Mouse (Mus musculus): ENCODE measurements at regions not wholly inside any gene's neighbourhood (a gene's known extent, or its start where the extent isn't known, plus 50 kb on each side); places are given as distances from the start of the nearest gene placed in this dataset.
A peak's percentile ranks its signal among the peaks of the same experiment; 100 is the strongest.

DNA sequence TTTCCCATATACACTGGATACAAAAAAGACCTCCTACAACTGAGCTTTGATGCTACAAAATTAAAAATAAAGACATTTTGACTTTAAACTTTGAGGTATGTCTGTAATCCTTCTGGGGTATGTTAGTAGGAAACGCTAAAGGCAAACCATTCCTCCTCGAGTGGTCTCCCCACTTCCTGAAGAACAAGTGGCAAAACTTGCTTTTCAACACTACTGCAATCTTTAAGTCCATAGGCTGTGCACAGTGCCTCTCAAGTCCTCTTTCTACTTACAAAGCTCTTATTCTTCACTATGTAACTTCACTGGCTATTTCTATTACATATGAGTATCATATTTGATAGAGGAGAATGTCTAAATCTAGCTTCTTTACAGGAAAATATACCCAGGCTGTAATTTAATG, 517.6 kb upstream of the Nr3c2 start:
- 13% methylated on average over 2 of the region's 2 CpGs for WGBS
- H3K4me1 ChIP-seq (ENCODE audit: insufficient read depth, low read depth, low read length): no peaks in the 10 kb centered on the region; the same call in 1 of the 2 replicates
- TF ChIP-seq CTCF (IDR thresholded peaks at IDR 0.05) (no peak), EP300 (IDR thresholded peaks at IDR 0.05) (no peak)
- H3K9me3 ChIP-seq (ENCODE audit: low read length): no peaks in the 10 kb centered on the region
- H3K4me2 ChIP-seq (replicated peaks; ENCODE audit: low read depth, low read length): no peak overlapping the region
- H3K27me3 ChIP-seq (replicated peaks; ENCODE audit: insufficient read depth, low read length): no peaks in the 10 kb centered on the region
- H3K9ac ChIP-seq (replicated peaks; ENCODE audit: low read depth): no peak overlapping the region
- no peak overlapping the region for H3K27ac ChIP-seq (ENCODE audit: low read length)
- DNase-seq (ENCODE audit: low spot score) (peak; percentile 35), ATAC-seq (no peak)
- H3K36me3 ChIP-seq (ENCODE audit: insufficient read depth, low read length): no peaks in the 10 kb centered on the region
- no peak overlapping the region for H3K4me3 ChIP-seq (ENCODE audit: low read depth, low read length)

DNA sequence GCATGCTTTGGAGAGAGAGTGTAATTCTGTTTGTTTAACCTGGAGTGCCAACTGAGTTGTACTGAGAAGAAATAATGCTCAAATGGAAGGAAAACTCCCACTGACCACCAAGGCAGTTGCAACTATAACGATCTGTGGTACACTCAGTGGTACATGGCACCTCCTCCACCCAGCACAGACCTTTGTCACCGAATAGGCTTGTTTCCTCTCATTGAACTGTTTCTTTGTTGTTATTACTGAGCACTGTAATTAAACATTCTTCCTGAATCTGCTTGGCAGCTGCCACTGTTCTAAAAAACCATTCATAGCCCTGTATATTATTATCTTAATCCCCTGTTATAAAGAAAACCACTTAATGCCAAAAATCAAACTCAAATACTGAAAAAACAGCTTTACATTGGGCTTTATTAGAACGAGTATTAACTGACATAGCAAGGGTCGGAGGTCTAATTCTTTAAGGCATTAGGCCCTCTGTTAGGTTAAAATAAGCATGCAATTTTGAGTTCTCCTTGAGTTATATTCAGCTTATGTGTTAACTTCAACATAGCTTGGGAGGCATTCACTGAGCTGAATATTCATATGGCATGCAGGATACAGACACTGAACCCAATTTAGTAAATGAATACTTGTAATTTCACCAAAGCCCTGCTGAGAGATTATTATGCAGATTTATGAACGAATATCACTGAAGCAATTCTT, 515.5 kb upstream of the Nr3c2 start:
- Histone ChIP-seq H3K27ac (ENCODE audit: low read length) (no peak overlapping the region), H3K9ac (replicated peaks; ENCODE audit: low read depth) (no peak overlapping the region), H3K4me2 (replicated peaks; ENCODE audit: low read depth, low read length) (no peak overlapping the region), H3K4me3 (ENCODE audit: low read depth, low read length) (no peak overlapping the region), H3K9me3 (ENCODE audit: low read length) (no peaks in the 10 kb centered on the region), H3K36me3 (ENCODE audit: insufficient read depth, low read length) (no peaks in the 10 kb centered on the region), H3K27me3 (replicated peaks; ENCODE audit: insufficient read depth, low read length) (no peaks in the 10 kb centered on the region), H3K4me1 (ENCODE audit: insufficient read depth, low read depth, low read length) (no peaks in the 10 kb centered on the region; the same call in 1 of the 2 replicates)
- TF ChIP-seq EP300 (IDR thresholded peaks at IDR 0.05): no peak
- no peak for TF ChIP-seq CTCF (IDR thresholded peaks at IDR 0.05)
- ATAC-seq (no peak), DNase-seq (ENCODE audit: low spot score) (no peak)
- 50% methylated on average over 5 of the region's 5 CpGs for WGBS

DNA sequence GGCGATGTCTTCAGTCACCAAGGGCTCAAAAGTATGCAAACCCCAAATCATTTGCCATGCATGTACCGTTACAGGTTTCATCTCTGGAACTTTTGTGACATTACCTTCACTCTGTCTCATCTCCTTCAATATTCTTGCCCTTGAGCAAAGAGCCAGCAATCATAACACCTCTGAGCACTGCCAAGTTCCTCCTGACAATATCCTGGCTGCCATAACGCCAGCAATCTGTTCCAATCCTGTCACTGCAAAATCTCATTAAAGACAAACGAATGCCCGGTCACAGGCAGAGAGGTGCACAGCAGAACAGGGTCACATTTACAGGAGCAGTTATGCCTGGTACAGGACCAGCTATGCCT, 515.0 kb upstream of the Nr3c2 start:
- no peak for DNase-seq (ENCODE audit: low spot score)
- Histone ChIP-seq H3K9me3 (ENCODE audit: low read length) (no peaks in the 10 kb centered on the region), H3K27me3 (replicated peaks; ENCODE audit: insufficient read depth, low read length) (no peaks in the 10 kb centered on the region), H3K9ac (replicated peaks; ENCODE audit: low read depth) (no peak overlapping the region), H3K4me2 (replicated peaks; ENCODE audit: low read depth, low read length) (no peak overlapping the region), H3K4me3 (ENCODE audit: low read depth, low read length) (no peak overlapping the region), H3K27ac (ENCODE audit: low read length) (no peak overlapping the region), H3K36me3 (ENCODE audit: insufficient read depth, low read length) (no peaks in the 10 kb centered on the region), H3K4me1 (ENCODE audit: insufficient read depth, low read depth, low read length) (no peaks in the 10 kb centered on the region; the same call in 1 of the 2 replicates)
- TF ChIP-seq CTCF (IDR thresholded peaks at IDR 0.05) (no peak), EP300 (IDR thresholded peaks at IDR 0.05) (no peak)
- WGBS: 77% methylated on average over 5 of the region's 5 CpGs
- no peak for ATAC-seq

DNA sequence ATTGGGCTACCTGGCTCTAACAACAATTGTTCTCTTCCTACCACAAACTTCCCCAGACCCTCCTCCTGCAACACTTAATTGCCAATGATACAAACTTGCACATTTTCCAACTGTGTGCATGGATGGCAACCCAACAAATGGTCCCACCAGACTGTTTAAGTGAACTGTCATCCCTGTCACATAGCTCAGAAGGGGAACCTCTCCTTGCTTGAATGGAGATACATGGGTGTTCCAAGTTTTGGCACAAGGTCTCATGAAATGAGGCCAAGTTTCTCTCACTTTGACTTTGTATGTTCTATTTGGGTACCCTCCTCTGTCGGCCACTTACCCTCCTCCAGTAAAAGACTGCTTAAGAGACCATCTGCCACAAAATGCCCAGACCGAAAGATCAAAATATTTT, 507.2 kb upstream of the Nr3c2 start:
- H3K27ac ChIP-seq (ENCODE audit: low read length): no peak overlapping the region
- no peak overlapping the region for H3K9ac ChIP-seq (replicated peaks; ENCODE audit: low read depth)
- H3K4me3 ChIP-seq (ENCODE audit: low read depth, low read length): no peak overlapping the region
- H3K4me2 ChIP-seq (replicated peaks; ENCODE audit: low read depth, low read length): no peak overlapping the region
- no peaks in the 10 kb centered on the region for H3K9me3 ChIP-seq (ENCODE audit: low read length)
- ATAC-seq: no peak
- 79% methylated on average over 2 of the region's 2 CpGs for WGBS
- DNase-seq (ENCODE audit: low spot score): no peak
- no peak for TF ChIP-seq CTCF (IDR thresholded peaks at IDR 0.05)
- no peak for TF ChIP-seq EP300 (IDR thresholded peaks at IDR 0.05)
- H3K27me3 ChIP-seq (replicated peaks; ENCODE audit: insufficient read depth, low read length): no peaks in the 10 kb centered on the region
- H3K36me3 ChIP-seq (ENCODE audit: insufficient read depth, low read length): no peaks in the 10 kb centered on the region
- no peaks in the 10 kb centered on the region for H3K4me1 ChIP-seq (ENCODE audit: insufficient read depth, low read depth, low read length)

DNA sequence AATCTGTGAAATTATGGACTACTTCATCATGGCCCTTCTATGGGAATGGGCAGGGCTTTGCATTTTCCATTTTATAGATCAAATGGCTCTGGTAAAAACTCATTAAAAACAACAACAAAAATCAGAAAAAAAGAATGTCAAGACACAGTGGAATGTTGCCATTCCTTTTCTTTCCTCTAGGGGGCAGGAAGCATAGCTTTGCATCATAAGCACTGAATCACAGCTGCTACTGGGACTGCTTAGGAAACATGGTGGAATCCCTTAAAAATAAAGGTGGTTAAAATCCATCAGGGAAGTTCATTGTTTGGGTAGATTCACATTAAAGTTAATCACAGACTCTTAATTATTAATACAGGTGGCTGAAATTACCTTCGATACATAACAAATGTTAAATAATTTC, 476.8 kb upstream of the Nr3c2 start:
- no peak overlapping the region for H3K4me2 ChIP-seq (replicated peaks; ENCODE audit: low read depth, low read length)
- no peaks in the 10 kb centered on the region for H3K9me3 ChIP-seq (ENCODE audit: low read length)
- no peaks in the 10 kb centered on the region for H3K4me1 ChIP-seq (ENCODE audit: insufficient read depth, low read depth, low read length)
- H3K27ac ChIP-seq (ENCODE audit: low read length): no peak overlapping the region
- no peak overlapping the region for H3K9ac ChIP-seq (replicated peaks; ENCODE audit: low read depth)
- no peaks in the 10 kb centered on the region for H3K27me3 ChIP-seq (replicated peaks; ENCODE audit: insufficient read depth, low read length)
- H3K4me3 ChIP-seq (ENCODE audit: low read depth, low read length): no peak overlapping the region
- 86% methylated on average over 1 of the region's 1 CpGs for WGBS
- no peak for DNase-seq (ENCODE audit: low spot score)
- TF ChIP-seq EP300 (IDR thresholded peaks at IDR 0.05) (no peak), CTCF (IDR thresholded peaks at IDR 0.05) (peak; percentile 35)
- ATAC-seq: no peak
- no peaks in the 10 kb centered on the region for H3K36me3 ChIP-seq (ENCODE audit: insufficient read depth, low read length)

DNA sequence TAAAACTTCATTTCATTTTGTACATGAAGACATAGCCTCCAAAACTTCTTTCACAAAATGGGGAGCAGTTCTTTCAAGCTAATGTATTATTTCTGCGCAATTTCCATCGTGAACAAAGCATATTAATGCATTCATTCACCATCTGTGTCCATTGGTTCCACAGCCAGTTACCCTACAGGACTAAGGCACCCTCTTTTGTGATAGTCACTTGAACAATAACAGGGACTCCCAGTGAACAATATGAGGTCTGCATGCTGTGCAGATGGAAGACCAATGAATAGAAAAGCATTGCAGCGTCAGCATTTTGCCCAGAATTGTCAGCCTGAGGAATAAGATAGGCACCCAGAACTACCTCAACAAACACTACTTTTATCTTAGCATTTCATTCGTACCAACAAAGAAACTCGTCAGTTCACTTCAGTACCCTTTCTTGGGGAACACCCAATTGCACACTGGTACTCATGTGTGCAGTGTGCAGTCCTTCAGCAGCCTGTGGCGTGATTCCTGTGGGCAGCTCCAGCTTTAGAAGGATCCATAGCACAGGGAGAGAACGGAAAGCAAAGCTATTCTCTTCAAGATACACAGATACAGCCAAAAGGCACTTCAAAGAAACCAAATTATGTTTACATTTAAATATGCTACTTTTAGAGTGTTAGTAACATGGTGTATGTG, 476.2 kb upstream of the Nr3c2 start:
- Histone ChIP-seq H3K4me2 (replicated peaks; ENCODE audit: low read depth, low read length) (no peak overlapping the region), H3K36me3 (ENCODE audit: insufficient read depth, low read length) (no peaks in the 10 kb centered on the region), H3K9ac (replicated peaks; ENCODE audit: low read depth) (no peak overlapping the region), H3K27me3 (replicated peaks; ENCODE audit: insufficient read depth, low read length) (no peaks in the 10 kb centered on the region), H3K4me3 (ENCODE audit: low read depth, low read length) (no peak overlapping the region), H3K27ac (ENCODE audit: low read length) (no peak overlapping the region), H3K9me3 (ENCODE audit: low read length) (no peaks in the 10 kb centered on the region), H3K4me1 (ENCODE audit: insufficient read depth, low read depth, low read length) (no peaks in the 10 kb centered on the region)
- ATAC-seq (no peak), DNase-seq (ENCODE audit: low spot score) (no peak)
- 78% methylated on average over 7 of the region's 7 CpGs for whole genome bisulfite sequencing
- TF ChIP-seq EP300 (IDR thresholded peaks at IDR 0.05) (no peak), CTCF (IDR thresholded peaks at IDR 0.05) (no peak)
